ENCODE assay signal across 27 mouse cellular contexts in genomic region chr2:117318991-117319390, GRCm38 (mm10). TPM values are rescaled to one million over a fixed set of nuclear protein-coding genes. Genes with fewer than 3 reads are reported as not detected.
"Had no signal": no experiment of that assay in that cellular context is flagged by ENCODE, and none has a peak within 500 bp of the region (broad histone marks: within the 10 kb centered on the region; RNA-seq: fewer than 3 reads in every experiment).

No protein-coding gene starts in this region.

- H3K4me2 ChIP-seq: heart, embryonic 11.5 days; heart, embryonic 13.5 days; heart, embryonic 15.5 days; hindbrain, embryonic 13.5 days; hindbrain, embryonic 15.5 days; kidney, embryonic 15.5 days; limb, embryonic 13.5 days; limb, embryonic 15.5 days; liver, embryonic 12.5 days had no signal

- H3K36me3 ChIP-seq: heart, embryonic 13.5 days; heart, embryonic 15.5 days; hindbrain, embryonic 13.5 days; hindbrain, embryonic 15.5 days; kidney, embryonic 15.5 days; limb, embryonic 13.5 days; limb, embryonic 15.5 days; liver, embryonic 12.5 days had no signal

- H3K9me3 ChIP-seq: heart, embryonic 15.5 days; hindbrain, embryonic 15.5 days; kidney, embryonic 15.5 days; limb, embryonic 15.5 days; liver, embryonic 12.5 days had no signal

- H3K27me3 ChIP-seq: heart, embryonic 13.5 days; heart, embryonic 15.5 days; hindbrain, embryonic 13.5 days; hindbrain, embryonic 15.5 days; kidney, embryonic 15.5 days; limb, embryonic 13.5 days; limb, embryonic 15.5 days; liver, embryonic 12.5 days had no signal

- H3K9ac ChIP-seq: heart, embryonic 13.5 days; heart, embryonic 15.5 days; hindbrain, embryonic 13.5 days; hindbrain, embryonic 15.5 days; kidney, embryonic 15.5 days; limb, embryonic 13.5 days; limb, embryonic 15.5 days; liver, embryonic 12.5 days; liver, embryonic 14.5 days had no signal

- H3K4me1 ChIP-seq: heart, embryonic 13.5 days; heart, embryonic 15.5 days; hindbrain, embryonic 13.5 days; hindbrain, embryonic 15.5 days; kidney, embryonic 15.5 days; limb, embryonic 13.5 days; limb, embryonic 15.5 days; liver, embryonic 12.5 days had no signal

- H3K4me3 ChIP-seq: heart, adult 2 months; heart, embryonic 13.5 days; heart, embryonic 15.5 days; hindbrain, embryonic 13.5 days; hindbrain, embryonic 15.5 days; kidney, embryonic 15.5 days; layer of hippocampus, adult 2 months; limb, embryonic 13.5 days; limb, embryonic 15.5 days; liver, embryonic 12.5 days had no signal

- DNase-seq: gastrocnemius, postnatal 14 days; gastrocnemius, postnatal 36 days; heart, adult 11 months; heart, adult 2 months; heart, postnatal 14 days; heart, postnatal 36 days; kidney, adult 11 months; kidney, adult 2 months; kidney, adult 9 months; kidney, postnatal 14 days; kidney, postnatal 4 days; left cerebral cortex, postnatal 4 days had no signal

- ATAC-seq: hindbrain, postnatal 0 days; intestine, embryonic 16.5 days; liver, embryonic 12.5 days had no signal

- H3K27ac ChIP-seq: heart, adult 2 months; heart, embryonic 13.5 days; heart, embryonic 15.5 days; hindbrain, embryonic 13.5 days; hindbrain, embryonic 15.5 days; hindbrain, postnatal 0 days; kidney, embryonic 15.5 days; kidney, postnatal 0 days; layer of hippocampus, adult 2 months; limb, embryonic 13.5 days; limb, embryonic 15.5 days; liver, embryonic 12.5 days; liver, embryonic 14.5 days had no signal

RNA-seq across cellular contexts. Expression of gene Rasgrp1, which starts 23.8 kb away (rescaled TPM):
- total RNA-seq: gastrocnemius, adult 18-20 months had no signal
